ENCODE assay signal across 8 mouse cellular contexts in the genomic region with DNA sequence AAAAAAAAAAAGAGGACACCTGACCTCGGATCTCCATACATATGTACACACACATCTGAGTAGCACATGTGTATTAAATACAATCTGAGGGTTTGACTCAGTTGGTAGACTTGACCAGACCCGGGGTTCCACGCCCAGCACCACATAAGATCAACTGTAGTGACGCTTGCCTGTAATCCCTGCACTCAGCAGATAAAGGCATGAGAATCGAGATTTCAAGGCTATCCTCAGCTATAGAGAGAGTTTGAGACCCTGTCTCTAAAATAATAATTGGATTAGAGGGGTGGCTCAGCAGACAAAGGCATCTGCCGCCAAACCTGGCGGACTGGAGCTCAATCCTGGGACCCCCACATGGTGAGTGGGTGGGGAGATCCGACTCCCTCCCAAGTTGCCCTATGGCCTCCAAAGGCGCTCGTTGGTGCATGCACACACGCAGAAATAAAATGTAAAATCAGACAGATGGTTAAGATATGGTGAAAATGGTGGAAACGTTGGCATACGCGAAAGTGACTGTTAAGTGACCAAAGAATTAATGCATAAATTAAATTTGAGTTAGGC. TPM values are rescaled to one million over a fixed set of nuclear protein-coding genes. Genes with fewer than 3 reads are reported as not detected.
A peak's percentile ranks its signal among the peaks of the same experiment; 100 is the strongest.
DNase-seq lines count a peak whose midpoint lies in the region; ATAC-seq lines count a peak whose summit lies in the region.

No protein-coding gene starts in this region.

- H3K4me2 ChIP-seq in kidney, embryonic 15.5 days, result peak overlapping the region; percentile 78
- peak overlapping the region; percentile 53 for H3K4me2 ChIP-seq in hindbrain, embryonic 11.5 days (replicated peaks; ENCODE audit: low read depth, low read length)

- H3K4me1 ChIP-seq in kidney, embryonic 15.5 days, result peaks cover 23% of the 10 kb centered on the region
- H3K4me1 ChIP-seq in brown adipose tissue, adult 24 weeks (ENCODE audit: control insufficient read depth, insufficient read depth, insufficient read length, low read length), result 0 out of 2 replicates have a peak, but pooled peaks cover 2% of the 10 kb centered on the region
- H3K4me1 ChIP-seq in hindbrain, embryonic 11.5 days (replicated peaks; ENCODE audit: control insufficient read depth, insufficient read depth, low read length), result peaks cover 6% of the 10 kb centered on the region

- H3K27me3 ChIP-seq in kidney, embryonic 15.5 days, result peaks cover 3% of the 10 kb centered on the region; the same call in 1 of the 2 replicates
- no peaks in the 10 kb centered on the region for H3K27me3 ChIP-seq in hindbrain, embryonic 11.5 days (ENCODE audit: control insufficient read depth, insufficient read depth, low read length)

- peak; percentile 37 for ATAC-seq in kidney, embryonic 15.5 days (replicated peaks; ENCODE audit: low FRiP score)
- ATAC-seq in hindbrain, embryonic 11.5 days (ENCODE audit: low FRiP score), result peak; percentile 44

- H3K27ac ChIP-seq in kidney, embryonic 15.5 days, result no peak overlapping the region
- H3K27ac ChIP-seq in brown adipose tissue, adult 24 weeks (replicated peaks; ENCODE audit: low read depth, low read length), result no peak overlapping the region
- H3K27ac ChIP-seq in hindbrain, embryonic 11.5 days (ENCODE audit: low read depth, low read length), result no peak overlapping the region

- DNase-seq in kidney, adult 9 months, result no peak
- no peak for DNase-seq in hindbrain, embryonic 11.5 days (ENCODE audit: low spot score)
- DNase-seq in mesoderm, embryonic 11.5 days (ENCODE audit: low read depth, low spot score), result peak; percentile 2
- DNase-seq in urinary bladder, postnatal 14 days (ENCODE audit: low spot score), result no peak
- no peak for DNase-seq in testis, postnatal 14 days (ENCODE audit: low spot score)
- no peak for DNase-seq in lung, postnatal 10 days

- WGBS in kidney, embryonic 15.5 days, result 25% methylated on average over 14 of the region's 14 CpGs
- WGBS in hindbrain, embryonic 11.5 days, result 24% methylated on average over 14 of the region's 14 CpGs

- H3K36me3 ChIP-seq in kidney, embryonic 15.5 days, result no peaks in the 10 kb centered on the region
- H3K36me3 ChIP-seq in hindbrain, embryonic 11.5 days (ENCODE audit: control insufficient read depth, insufficient read depth, low read length), result no peaks in the 10 kb centered on the region

- H3K9ac ChIP-seq in kidney, embryonic 15.5 days, result peak overlapping the region; percentile 21; the same call in 1 of the 2 replicates
- H3K9ac ChIP-seq in hindbrain, embryonic 11.5 days (ENCODE audit: low read depth, low read length), result peak overlapping the region; percentile 52

- H3K9me3 ChIP-seq in kidney, embryonic 15.5 days (replicated peaks), result no peaks in the 10 kb centered on the region
- no peaks in the 10 kb centered on the region for H3K9me3 ChIP-seq in hindbrain, embryonic 11.5 days (ENCODE audit: control insufficient read depth, low read length)

- H3K4me3 ChIP-seq in kidney, embryonic 15.5 days (replicated peaks), result peak overlapping the region; percentile 93
- H3K4me3 ChIP-seq in brown adipose tissue, adult 24 weeks (ENCODE audit: insufficient read depth, low read depth, low read length), result peak overlapping the region; percentile 80
- peak overlapping the region; percentile 86 for H3K4me3 ChIP-seq in hindbrain, embryonic 11.5 days (ENCODE audit: low read depth, low read length)

RNA-seq across cellular contexts. Expression of a gene that starts 0.5 kb away (rescaled TPM):
- 22.2 and 23.3 TPM in 2 replicates for polyA plus RNA-seq in kidney, embryonic 15.5 days (2015; fragmentation: Nextera tagmentation; extraction: Ambion mirVana)
- polyA plus RNA-seq in brown adipose tissue, adult 24 weeks (2012; ENCODE audit: insufficient read depth, insufficient read length, missing spikeins), result 14.4 and 17.0 TPM in 2 replicates
- polyA plus RNA-seq in hindbrain, embryonic 11.5 days (2014; fragmentation: Nextera tagmentation; extraction: Ambion mirVana), result 32.3 and 35.3 TPM in 2 replicates
